Mouse (Mus musculus) gonadal fat pad, adult 2 months (tissue): ENCODE data around the gene Foxm1. TPM values are rescaled to one million over a fixed set of nuclear protein-coding genes. Genes with fewer than 3 reads are reported as not detected.
A peak's percentile ranks its signal among the peaks of the same experiment; 100 is the strongest.

ENCODE experiments used
- DNase-seq: peaks from one replicate; pipeline ENCODE4 v3.0.0-alpha.2; 2012; ENCODE audit warnings: low read depth
- polyA plus RNA-seq: library from polyadenylated mRNA; depleted of rRNA; stranded (reverse); fragments of >200 nt; gene quantifications from 2 replicates; pipeline ENCODE4 v1.2.3, GENCODE M21; 2012; rRNA removed

The Foxm1 gene
- 3.0 and 4.5 TPM in 2 replicates for polyA plus RNA-seq

- DNase-seq: no peak
These were observed at the start of gene Foxm1, which contains the start of gene Rhno1 for GRCm38 (mm10) chr6:128362381-128363006. TSS of gene Foxm1 (plus strand) at chr6:128362967. TSS of gene Rhno1 (minus strand) at chr6:128362911.

- DNase-seq: no peak
These were observed 48.0 kb upstream of the Foxm1 start for GRCm38 (mm10) chr6:128314796-128315195.

- no peak for DNase-seq
These were observed 47.2 kb upstream of the Foxm1 start for GRCm38 (mm10) chr6:128315597-128315996.

GRCm38 (mm10) chr6:128318317-128318716 is 44.5 kb upstream of the Foxm1 start:
- DNase-seq: no peak

- no peak for DNase-seq
These were observed 28.2 kb upstream of the Foxm1 start for GRCm38 (mm10) chr6:128334397-128335124.

GRCm38 (mm10) chr6:128337467-128337866 is 25.3 kb upstream of the Foxm1 start:
- no peak for DNase-seq

GRCm38 (mm10) chr6:128338876-128339275 is 23.9 kb upstream of the Foxm1 start:
- DNase-seq: no peak

GRCm38 (mm10) chr6:128341956-128342723 is 20.6 kb upstream of the Foxm1 start:
- DNase-seq: no peak

GRCm38 (mm10) chr6:128345623-128346022 is 17.1 kb upstream of the Foxm1 start:
- no peak for DNase-seq

- DNase-seq: no peak
These were observed 16.0 kb upstream of the Foxm1 start for GRCm38 (mm10) chr6:128346782-128347181.

GRCm38 (mm10) chr6:128349711-128350110 is 13.1 kb upstream of the Foxm1 start:
- no peak for DNase-seq

- no peak for DNase-seq
These were observed 8.6 kb upstream of the Foxm1 start for GRCm38 (mm10) chr6:128354140-128354539.

GRCm38 (mm10) chr6:128355201-128355681 is 7.5 kb upstream of the Foxm1 start:
- no peak for DNase-seq

GRCm38 (mm10) chr6:128355726-128356416 is 6.9 kb upstream of the Foxm1 start, which contains the start of gene Tulp3:
TSS of gene Tulp3 (minus strand) at chr6:128355851.
- DNase-seq: no peak

- DNase-seq: no peak
These were observed 3.8 kb upstream of the Foxm1 start for GRCm38 (mm10) chr6:128358999-128359398.

GRCm38 (mm10) chr6:128361901-128362300 is 866 bp upstream of the Foxm1 start:
- no peak for DNase-seq

- DNase-seq: peak; percentile 80
These were observed 449 bp downstream of the Foxm1 start for GRCm38 (mm10) chr6:128363007-128363825.

- no peak for DNase-seq
These were observed 2.0 kb downstream of the Foxm1 start for GRCm38 (mm10) chr6:128364721-128365120.

- no peak for DNase-seq
These were observed 3.7 kb downstream of the Foxm1 start for GRCm38 (mm10) chr6:128366466-128366865.

- DNase-seq: no peak
These were observed 7.3 kb downstream of the Foxm1 start for GRCm38 (mm10) chr6:128370040-128370439.

- no peak for DNase-seq
These were observed 12.4 kb downstream of the Foxm1 start, which contains the start of the genes Tex52 and Gm44596 for GRCm38 (mm10) chr6:128375192-128375591. TSS of gene Tex52 (plus strand) at chr6:128375456. TSS of gene Gm44596 (plus strand) at chr6:128375503.
